Mouse (Mus musculus): ENCODE measurements at regions not wholly inside any gene's neighbourhood (a gene's known extent, or its start where the extent isn't known, plus 50 kb on each side); places are given as distances from the start of the nearest gene placed in this dataset.

- Histone ChIP-seq H3K27ac (ENCODE audit: low read length) (peak overlapping the region; percentile 52), H3K4me3 (ENCODE audit: low read length) (no peak overlapping the region), H3K4me1 (ENCODE audit: insufficient read depth, low read length) (peaks cover 7% of the 10 kb centered on the region; the same call in 1 of the 2 replicates), H3K27me3 (ENCODE audit: insufficient read depth, low read length) (no peaks in the 10 kb centered on the region), H3K4me2 (replicated peaks; ENCODE audit: low read depth, low read length) (no peak overlapping the region), H3K36me3 (ENCODE audit: insufficient read depth, low read length) (no peaks in the 10 kb centered on the region), H3K9me3 (ENCODE audit: low read length) (no peaks in the 10 kb centered on the region), H3K9ac (replicated peaks; ENCODE audit: low read length) (no peak overlapping the region)
- ATAC-seq (ENCODE audit: low FRiP score, low TSS enrichment): no peak
- WGBS: 76% methylated on average over 6 of the region's 6 CpGs
Observed at GRCm38 (mm10) chr14:29895989-29896675, 72.0 kb upstream of the Selenok start.

- Histone ChIP-seq H3K4me1 (ENCODE audit: insufficient read depth, low read length) (no peaks in the 10 kb centered on the region), H3K36me3 (ENCODE audit: insufficient read depth, low read length) (no peaks in the 10 kb centered on the region), H3K9ac (replicated peaks; ENCODE audit: low read length) (no peak overlapping the region), H3K27ac (ENCODE audit: low read length) (no peak overlapping the region), H3K27me3 (ENCODE audit: insufficient read depth, low read length) (no peaks in the 10 kb centered on the region), H3K4me3 (ENCODE audit: low read length) (no peak overlapping the region), H3K9me3 (ENCODE audit: low read length) (no peaks in the 10 kb centered on the region), H3K4me2 (replicated peaks; ENCODE audit: low read depth, low read length) (no peak overlapping the region)
- ATAC-seq (ENCODE audit: low FRiP score, low TSS enrichment): no peak
- 82% methylated on average over 6 of the region's 6 CpGs for WGBS
Observed at GRCm38 (mm10) chr14:29900931-29901330, 67.2 kb upstream of the Selenok start.

GRCm38 (mm10) chr14:29903574-29903973, 64.5 kb upstream of the Selenok start:
- no peaks in the 10 kb centered on the region for H3K4me1 ChIP-seq (ENCODE audit: insufficient read depth, low read length)

GRCm38 (mm10) chr14:29904856-29905255, 63.3 kb upstream of the Selenok start:
- Histone ChIP-seq H3K4me3 (ENCODE audit: low read length) (no peak overlapping the region), H3K4me2 (replicated peaks; ENCODE audit: low read depth, low read length) (no peak overlapping the region), H3K9me3 (ENCODE audit: low read length) (no peaks in the 10 kb centered on the region), H3K27me3 (ENCODE audit: insufficient read depth, low read length) (no peaks in the 10 kb centered on the region), H3K36me3 (ENCODE audit: insufficient read depth, low read length) (no peaks in the 10 kb centered on the region), H3K4me1 (ENCODE audit: insufficient read depth, low read length) (no peaks in the 10 kb centered on the region), H3K27ac (ENCODE audit: low read length) (no peak overlapping the region), H3K9ac (replicated peaks; ENCODE audit: low read length) (no peak overlapping the region)
- WGBS: 71% methylated on average over 6 of the region's 6 CpGs
- ATAC-seq (ENCODE audit: low FRiP score, low TSS enrichment): no peak

More at GRCm38 (mm10) chr14:29903574-29903973, 64.5 kb upstream of the Selenok start:
- H3K27me3 ChIP-seq (ENCODE audit: insufficient read depth, low read length): no peaks in the 10 kb centered on the region
- no peak overlapping the region for H3K4me3 ChIP-seq (ENCODE audit: low read length)
- WGBS: 68% methylated on average over 3 of the region's 3 CpGs
- ATAC-seq (ENCODE audit: low FRiP score, low TSS enrichment): no peak
- H3K36me3 ChIP-seq (ENCODE audit: insufficient read depth, low read length): no peaks in the 10 kb centered on the region
- H3K4me2 ChIP-seq (replicated peaks; ENCODE audit: low read depth, low read length): no peak overlapping the region
- no peak overlapping the region for H3K27ac ChIP-seq (ENCODE audit: low read length)
- no peaks in the 10 kb centered on the region for H3K9me3 ChIP-seq (ENCODE audit: low read length)
- no peak overlapping the region for H3K9ac ChIP-seq (replicated peaks; ENCODE audit: low read length)

GRCm38 (mm10) chr14:29909741-29910140, 58.4 kb upstream of the Selenok start:
- no peak overlapping the region for H3K27ac ChIP-seq (ENCODE audit: low read length)
- H3K9me3 ChIP-seq (ENCODE audit: low read length): no peaks in the 10 kb centered on the region
- 11% methylated on average over 8 of the region's 8 CpGs for WGBS
- no peaks in the 10 kb centered on the region for H3K4me1 ChIP-seq (ENCODE audit: insufficient read depth, low read length)
- H3K9ac ChIP-seq (replicated peaks; ENCODE audit: low read length): no peak overlapping the region
- H3K27me3 ChIP-seq (ENCODE audit: insufficient read depth, low read length): no peaks in the 10 kb centered on the region
- no peak overlapping the region for H3K4me3 ChIP-seq (ENCODE audit: low read length)
- no peak for ATAC-seq (ENCODE audit: low FRiP score, low TSS enrichment)
- H3K36me3 ChIP-seq (ENCODE audit: insufficient read depth, low read length): no peaks in the 10 kb centered on the region
- no peak overlapping the region; the same call in 1 of the 2 replicates for H3K4me2 ChIP-seq (replicated peaks; ENCODE audit: low read depth, low read length)
